Mouse (Mus musculus): ENCODE measurements around the gene Pcsk4.
A peak's percentile ranks its signal among the peaks of the same experiment; 100 is the strongest.

Gene Pcsk4

GRCm38 (mm10) chr10:80329273-80330081 is at the start of gene Pcsk4, which contains the start of gene Reep6:
Gene Pcsk4 (minus strand): TSS chr10:80329498.
Gene Reep6 (plus strand): TSS chr10:80329953.
- peak; percentile 98 for DNase-seq (ENCODE audit: low spot score)

DNA sequence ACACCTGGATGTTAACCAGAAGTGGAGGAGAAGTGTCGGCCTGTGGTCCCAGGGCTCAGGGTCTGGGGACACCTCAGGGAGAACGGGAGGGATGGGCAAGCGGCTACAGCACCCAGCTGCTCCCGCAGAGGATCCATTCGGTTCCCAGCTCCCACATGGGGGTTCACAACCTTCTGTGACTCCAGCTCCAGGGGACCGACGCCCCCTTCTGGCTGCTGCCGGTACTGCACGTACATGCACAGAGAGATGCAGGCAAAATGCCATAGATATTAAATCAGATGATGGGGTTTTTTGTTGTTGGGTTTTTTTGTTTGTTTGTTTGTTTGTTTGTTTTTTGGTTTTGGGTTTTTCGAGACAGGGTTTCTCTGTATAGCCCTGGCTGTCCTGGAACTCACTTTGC is 48.4 kb upstream of the Pcsk4 start:
- DNase-seq (ENCODE audit: low spot score) = no peak

- DNase-seq (ENCODE audit: low spot score) = peak; percentile 98
These were observed 46.9 kb upstream of the Pcsk4 start for GRCm38 (mm10) chr10:80376160-80376559.

DNA sequence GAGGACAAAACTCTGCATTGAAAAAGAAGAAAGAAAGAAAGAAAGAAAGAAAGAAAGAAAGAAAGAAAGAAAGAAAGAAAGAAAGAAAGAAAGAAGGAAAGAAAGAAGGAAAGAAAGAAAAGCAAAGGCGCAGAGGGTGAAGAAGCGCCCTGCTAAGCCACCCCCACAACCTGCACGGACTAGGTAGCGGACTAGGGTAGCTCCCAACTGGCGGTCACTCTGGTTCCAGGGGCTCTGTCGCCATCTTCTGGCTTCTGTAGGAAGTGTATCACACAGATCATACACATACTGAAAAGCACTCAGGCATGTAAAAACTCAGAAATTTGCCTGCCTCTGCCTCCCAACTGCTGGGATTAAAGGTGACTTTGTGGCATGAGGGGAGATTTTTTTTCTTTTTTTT is 44.8 kb upstream of the Pcsk4 start:
- peak; percentile 64 for DNase-seq (ENCODE audit: low spot score)

GRCm38 (mm10) chr10:80372706-80373105 is 43.4 kb upstream of the Pcsk4 start:
- DNase-seq (ENCODE audit: low spot score) = no peak

- no peak for DNase-seq (ENCODE audit: low spot score)
These were observed 42.7 kb upstream of the Pcsk4 start for GRCm38 (mm10) chr10:80371983-80372382.

DNA sequence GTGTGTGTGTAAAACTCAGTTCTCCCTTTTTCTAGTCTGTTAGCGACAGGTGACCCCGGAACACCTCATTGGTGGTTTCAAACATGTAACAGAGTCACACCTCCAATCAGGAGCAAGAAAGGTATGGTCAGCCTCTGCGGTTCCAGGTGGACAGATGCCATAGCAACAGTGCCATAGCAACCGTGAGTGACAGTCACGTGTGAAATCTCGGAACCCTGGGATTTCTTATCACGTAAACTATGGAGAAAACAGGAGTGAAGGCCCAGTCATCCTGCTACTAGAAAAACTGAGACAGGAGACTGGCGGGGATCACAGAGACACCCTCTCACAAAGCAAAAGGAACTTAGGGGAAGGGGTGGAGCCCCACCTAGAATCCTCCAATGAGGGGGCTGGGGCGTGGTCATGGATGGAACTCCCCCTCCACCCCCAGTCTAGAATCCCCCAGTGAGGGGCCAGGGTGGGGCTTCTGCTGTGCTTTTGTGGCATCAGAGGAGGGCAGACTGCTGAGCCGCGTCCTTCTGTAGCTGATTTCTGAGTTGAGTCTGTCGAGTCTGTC is 42.2 kb upstream of the Pcsk4 start:
- peak; percentile 77 for DNase-seq (ENCODE audit: low spot score)

DNA sequence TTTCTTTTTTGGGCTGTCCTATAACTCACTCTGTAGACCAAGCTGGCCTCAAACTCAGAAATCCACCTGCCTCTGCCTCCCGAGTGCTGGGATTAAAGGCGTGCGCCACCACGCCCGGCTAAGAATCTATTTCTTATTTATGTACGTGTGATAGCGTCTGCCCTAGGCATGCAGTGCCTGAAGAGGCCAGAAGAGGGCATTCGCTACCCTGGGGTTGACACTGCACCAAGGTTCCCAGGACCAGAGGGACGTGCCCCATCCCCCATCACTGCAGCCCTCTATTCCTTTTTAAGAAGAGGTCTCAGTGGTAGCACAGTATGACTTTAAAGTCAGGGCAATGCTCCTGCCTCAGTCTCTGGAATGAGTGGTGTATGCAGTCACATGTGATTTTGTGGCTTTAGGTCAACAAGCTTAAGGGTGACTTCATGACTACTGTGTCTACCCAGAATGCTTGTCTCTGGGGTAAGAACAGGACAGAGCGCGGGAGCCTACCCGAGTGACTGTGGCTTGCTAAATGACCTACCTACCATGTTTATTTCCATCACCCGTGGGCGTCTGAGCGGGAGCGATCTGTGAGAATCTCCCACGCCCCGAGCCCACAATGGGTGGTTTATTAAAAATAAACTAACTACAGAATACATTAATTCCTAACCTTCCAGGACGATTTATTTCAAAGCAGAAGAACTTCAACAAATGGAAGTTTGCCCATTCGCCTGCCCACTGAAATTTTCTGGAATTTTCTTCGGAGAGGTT is 40.9 kb upstream of the Pcsk4 start:
- DNase-seq (ENCODE audit: low spot score) = no peak

DNA sequence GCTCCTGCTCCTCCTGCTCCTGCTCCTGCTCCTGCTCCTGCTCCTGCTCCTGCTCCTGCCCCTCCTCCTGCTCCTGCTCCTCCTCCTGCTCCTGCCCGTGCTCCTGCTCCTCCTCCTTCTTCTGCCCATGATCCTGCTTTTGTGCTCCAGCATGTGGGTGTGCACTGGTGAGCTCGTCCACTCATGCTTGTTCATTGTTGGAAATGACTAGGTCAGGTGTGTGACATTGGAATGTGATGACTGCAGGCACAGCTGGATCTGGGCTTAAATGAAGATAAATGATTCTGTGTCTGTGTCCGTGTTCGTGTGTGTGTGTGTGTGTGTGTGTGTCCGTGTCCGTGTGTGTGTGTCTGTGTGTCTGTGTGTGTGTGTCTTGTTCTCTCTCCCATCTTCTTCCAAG is 39.1 kb upstream of the Pcsk4 start:
- DNase-seq (ENCODE audit: low spot score) = no peak

DNA sequence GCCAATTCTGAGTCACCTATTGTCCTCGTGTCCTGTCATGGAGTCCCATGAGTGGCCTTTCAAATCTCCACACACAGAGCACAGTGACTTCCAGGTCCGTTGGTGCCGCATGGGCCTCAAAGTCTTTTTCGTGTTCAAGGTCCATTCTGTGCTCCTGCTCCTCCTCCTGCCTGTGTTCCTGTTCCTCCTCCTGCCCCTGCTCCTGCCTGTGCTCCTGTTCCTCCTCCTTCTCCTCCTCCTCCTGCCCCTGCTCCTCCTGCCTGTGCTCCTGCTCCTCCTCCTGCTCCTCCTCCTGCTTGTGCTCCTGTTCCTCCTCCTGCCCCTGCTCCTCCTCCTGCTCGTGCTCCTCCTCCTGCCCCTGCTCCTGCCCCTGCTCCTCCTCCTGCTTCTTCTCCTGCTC is 38.7 kb upstream of the Pcsk4 start:
- DNase-seq (ENCODE audit: low spot score) = no peak

GRCm38 (mm10) chr10:80365736-80366135 is 36.4 kb upstream of the Pcsk4 start:
- no peak for DNase-seq (ENCODE audit: low spot score)

GRCm38 (mm10) chr10:80363734-80364133 is 34.4 kb upstream of the Pcsk4 start:
- DNase-seq (ENCODE audit: low spot score) = no peak

GRCm38 (mm10) chr10:80357994-80358639 is 28.8 kb upstream of the Pcsk4 start:
- DNase-seq (ENCODE audit: low spot score) = peak; percentile 58

DNA sequence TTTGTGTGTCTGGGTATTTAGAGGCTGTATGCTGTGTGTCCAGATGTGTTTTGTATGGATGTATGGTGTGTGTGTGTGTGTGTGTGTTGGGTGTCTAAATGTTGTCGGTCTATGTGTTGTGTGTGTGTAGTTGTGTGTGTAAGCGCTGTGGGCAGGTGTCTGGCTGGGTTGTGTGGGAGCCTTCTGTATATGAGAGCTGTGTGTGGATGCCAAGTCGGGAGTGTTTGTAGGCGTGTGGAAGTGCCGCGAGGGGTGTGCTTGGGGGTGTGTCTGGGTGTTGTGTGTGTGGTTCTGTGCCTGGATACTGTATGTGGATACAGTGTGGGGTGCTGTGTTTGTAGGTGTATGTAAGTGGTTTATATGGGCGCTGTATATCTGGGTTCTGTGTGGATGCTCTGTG is 28.0 kb upstream of the Pcsk4 start:
- DNase-seq (ENCODE audit: low spot score) = no peak

- DNase-seq (ENCODE audit: low spot score) = no peak
These were observed 27.4 kb upstream of the Pcsk4 start for GRCm38 (mm10) chr10:80356737-80357136.

DNA sequence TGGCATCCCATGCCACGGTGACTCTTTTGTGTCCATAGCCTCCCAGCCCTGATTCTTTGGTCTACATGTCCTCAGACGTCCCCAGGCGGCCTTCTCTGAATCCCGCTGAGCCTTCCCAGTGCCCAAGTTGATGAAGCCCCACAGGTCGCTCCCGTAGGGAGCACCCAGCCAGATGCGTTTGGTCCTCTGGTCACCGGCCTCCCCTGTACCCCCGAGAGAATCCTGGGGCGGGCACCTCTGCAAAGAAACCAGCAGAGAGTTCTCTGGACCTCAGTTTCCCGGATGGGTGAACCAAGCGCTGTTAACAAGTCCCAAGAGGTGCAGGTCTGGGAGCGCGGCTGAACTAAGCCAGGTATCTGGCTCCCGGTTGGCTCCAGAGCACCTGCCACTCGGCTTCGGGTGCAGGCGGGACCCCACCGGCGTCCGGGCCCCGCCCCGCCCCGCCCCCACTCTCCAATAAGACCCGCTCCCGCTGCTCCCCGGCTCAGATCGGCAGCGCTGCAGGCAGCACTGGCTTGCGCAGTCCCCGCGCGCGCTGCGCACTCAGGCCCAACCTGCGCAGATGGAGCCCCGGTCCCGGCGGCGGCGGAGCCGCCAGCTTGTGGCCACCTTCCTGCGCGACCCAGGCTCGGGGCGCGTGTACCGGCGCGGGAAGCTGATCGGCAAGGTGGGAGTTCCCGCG is 26.8 kb upstream of the Pcsk4 start, which contains the start of gene Plk5:
Gene Plk5 (plus strand): TSS at position 459 of the 682 bp plus-strand sequence.
- DNase-seq (ENCODE audit: low spot score) = no peak

- DNase-seq (ENCODE audit: low spot score) = no peak
These were observed 26.1 kb upstream of the Pcsk4 start for GRCm38 (mm10) chr10:80355431-80355830.

GRCm38 (mm10) chr10:80352727-80353126 is 23.4 kb upstream of the Pcsk4 start:
- no peak for DNase-seq (ENCODE audit: low spot score)

GRCm38 (mm10) chr10:80351896-80352295 is 22.6 kb upstream of the Pcsk4 start:
- DNase-seq (ENCODE audit: low spot score) = no peak

- DNase-seq (ENCODE audit: low spot score) = peak; percentile 96
These were observed 21.0 kb upstream of the Pcsk4 start for GRCm38 (mm10) chr10:80350292-80350691.

- peak; percentile 53 for DNase-seq (ENCODE audit: low spot score)
These were observed 19.7 kb upstream of the Pcsk4 start for GRCm38 (mm10) chr10:80348981-80349380.

All from retina, embryonic 14.5 days (tissue).